Mouse (Mus musculus): ENCODE measurements around the gene Vmn2r61. TPM values are rescaled to one million over a fixed set of nuclear protein-coding genes. Genes with fewer than 3 reads are reported as not detected.

The Vmn2r61 gene
- total RNA-seq (2015) (not detected in 2 replicates), total RNA-seq (2017) (not detected in 2 replicates)

DNA sequence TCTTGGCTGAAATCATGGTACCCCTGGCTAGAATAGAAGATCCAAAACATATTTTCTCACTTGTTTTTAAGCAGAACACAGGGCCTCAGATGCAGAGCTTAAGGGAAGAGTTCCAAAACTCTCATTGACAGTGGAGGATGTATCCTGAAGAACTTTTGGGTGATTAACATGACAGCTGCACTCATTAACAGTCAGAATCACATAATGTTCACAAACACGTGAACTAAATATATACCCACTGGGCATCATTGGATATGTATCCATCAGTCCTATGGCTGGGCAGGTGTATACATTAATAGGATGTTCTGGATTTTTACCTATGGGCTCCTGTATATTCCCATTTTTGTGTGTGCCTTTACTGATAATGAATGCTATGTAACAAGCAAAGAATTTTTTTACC lies at the start of gene Vmn2r61:
Gene Vmn2r61 (plus strand): TSS at position 301 of the 400 bp plus-strand sequence.
- no peak for ATAC-seq (ENCODE audit: poor library complexity, severe bottlenecking)

Other genes starting within 250 kb of the Vmn2r61 start
- not detected in 2 replicates for gene Vmn2r59, start 201.0 kb upstream of the Vmn2r61 start, total RNA-seq (2015)
- not detected in 2 replicates for gene Vmn2r59, start 201.0 kb upstream of the Vmn2r61 start, total RNA-seq (2017)
- gene Vmn2r60, start 152.3 kb upstream of the Vmn2r61 start, total RNA-seq (2015) = not detected in 2 replicates
- not detected in 2 replicates for gene Vmn2r60, start 152.3 kb upstream of the Vmn2r61 start, total RNA-seq (2017)
- 0.38 TPM in 1 of 2 replicates, not detected in the other for gene 4933421I07Rik, start 188.1 kb downstream of the Vmn2r61 start, total RNA-seq (2015)
- not detected in 2 replicates for gene 4933421I07Rik, start 188.1 kb downstream of the Vmn2r61 start, total RNA-seq (2017)
- 11.5 and 12.5 TPM in 2 replicates for gene Zfp141, start 245.7 kb downstream of the Vmn2r61 start, total RNA-seq (2015)
- 12.0 and 14.3 TPM in 2 replicates for gene Zfp141, start 245.7 kb downstream of the Vmn2r61 start, total RNA-seq (2017)